ENCODE assay signal across 8 mouse cellular contexts in genomic region chr19:53051288-53051985, GRCm38 (mm10). TPM values are rescaled to one million over a fixed set of nuclear protein-coding genes. Genes with fewer than 3 reads are reported as not detected.
DNase-seq lines count a peak whose midpoint lies in the region; ATAC-seq and TF ChIP-seq lines count a peak whose summit lies in the region.

No protein-coding gene starts in this region.

- H3K9ac ChIP-seq in heart, embryonic 12.5 days, result no peak overlapping the region
- no peak overlapping the region for H3K9ac ChIP-seq in embryonic facial prominence, embryonic 12.5 days
- H3K9ac ChIP-seq in limb, embryonic 13.5 days, result 0 out of 2 replicates have a peak overlapping the region, but pooled peaks have one; percentile 1
- H3K9ac ChIP-seq in heart, adult 2 months (ENCODE audit: low read depth, low read length), result no peak overlapping the region

- H3K9me3 ChIP-seq in heart, embryonic 12.5 days (replicated peaks), result peaks cover 6% of the 10 kb centered on the region
- H3K9me3 ChIP-seq in G1E (replicated peaks), result no peaks in the 10 kb centered on the region
- no peaks in the 10 kb centered on the region for H3K9me3 ChIP-seq in embryonic facial prominence, embryonic 12.5 days
- H3K9me3 ChIP-seq in limb, embryonic 13.5 days, result 0 out of 2 replicates have a peak, but pooled peaks cover 6% of the 10 kb centered on the region

- no peak for TF ChIP-seq CTCF in G1E (IDR thresholded peaks at IDR 0.05; ENCODE audit: low read depth, low read length)
- TF ChIP-seq CTCF in heart, adult 2 months (IDR thresholded peaks at IDR 0.05), result no peak

- 86% methylated on average over 18 of the region's 18 CpGs for WGBS in heart, embryonic 12.5 days
- 74% methylated on average over 18 of the region's 18 CpGs for WGBS in embryonic facial prominence, embryonic 12.5 days
- WGBS in limb, embryonic 13.5 days, result 50% methylated on average over 18 of the region's 18 CpGs
- 88% methylated on average over 18 of the region's 18 CpGs for WGBS in heart, adult 2 months

- no peaks in the 10 kb centered on the region for H3K36me3 ChIP-seq in heart, embryonic 12.5 days
- H3K36me3 ChIP-seq in G1E (replicated peaks), result no peaks in the 10 kb centered on the region
- H3K36me3 ChIP-seq in embryonic facial prominence, embryonic 12.5 days, result no peaks in the 10 kb centered on the region
- H3K36me3 ChIP-seq in limb, embryonic 13.5 days, result no peaks in the 10 kb centered on the region
- no peaks in the 10 kb centered on the region for H3K36me3 ChIP-seq in heart, adult 2 months (ENCODE audit: control insufficient read depth, insufficient read depth, low read length)

- peak; percentile 39; the same call in 1 of the 2 replicates for ATAC-seq in heart, embryonic 12.5 days (ENCODE audit: insufficient number of reproducible peaks, low FRiP score)
- no peak for ATAC-seq in G1E (ENCODE audit: extremely low read depth, insufficient number of reproducible peaks, low FRiP score, poor library complexity, severe bottlenecking)
- ATAC-seq in embryonic facial prominence, embryonic 12.5 days (ENCODE audit: insufficient number of reproducible peaks, insufficient read depth, low FRiP score, low TSS enrichment), result no peak
- no peak for ATAC-seq in limb, embryonic 13.5 days (ENCODE audit: low FRiP score, low read depth)

- no peak for TF ChIP-seq EP300 in heart, adult 2 months (IDR thresholded peaks at IDR 0.05; ENCODE audit: insufficient read depth, low read depth, low read length)

- intact Hi-C loops in heart, postnatal 14 days (cut with DNase I), result loop anchor here (5.0 kb wide), 1 partner anchor 56 kb away; no protein-coding TSS in a partner anchor
- intact Hi-C loops in heart, adult 2 months (cut with DNase I), result no loop called here

- H3K4me1 ChIP-seq in heart, embryonic 12.5 days (replicated peaks), result peaks cover 8% of the 10 kb centered on the region; the same call in 1 of the 2 replicates
- peaks cover 30% of the 10 kb centered on the region for H3K4me1 ChIP-seq in G1E (ENCODE audit: insufficient read depth, low read depth, low read length)
- peaks cover 3% of the 10 kb centered on the region; the same call in 1 of the 2 replicates for H3K4me1 ChIP-seq in embryonic facial prominence, embryonic 12.5 days
- peaks cover 22% of the 10 kb centered on the region for H3K4me1 ChIP-seq in limb, embryonic 13.5 days
- H3K4me1 ChIP-seq in heart, adult 2 months (ENCODE audit: control insufficient read depth, insufficient read depth, low read length), result no peaks in the 10 kb centered on the region

- H3K4me3 ChIP-seq in heart, embryonic 12.5 days, result no peak overlapping the region
- H3K4me3 ChIP-seq in G1E (ENCODE audit: low read depth, low read length), result 0 out of 2 replicates have a peak overlapping the region, but pooled peaks have one; percentile 19
- no peak overlapping the region for H3K4me3 ChIP-seq in embryonic facial prominence, embryonic 12.5 days
- H3K4me3 ChIP-seq in limb, embryonic 13.5 days, result no peak overlapping the region
- no peak overlapping the region for H3K4me3 ChIP-seq in heart, adult 2 months

- no peaks in the 10 kb centered on the region for H3K79me2 ChIP-seq in heart, adult 2 months (replicated peaks; ENCODE audit: control insufficient read depth, insufficient read depth, low read length)

- H3K4me2 ChIP-seq in heart, embryonic 12.5 days, result no peak overlapping the region
- H3K4me2 ChIP-seq in embryonic facial prominence, embryonic 12.5 days (replicated peaks), result no peak overlapping the region
- no peak overlapping the region for H3K4me2 ChIP-seq in limb, embryonic 13.5 days (replicated peaks)

- DNase-seq in heart, postnatal 14 days, result no peak
- no peak for DNase-seq in G1E (ENCODE audit: low spot score)
- DNase-seq in layer of hippocampus, postnatal 36 days, result no peak
- DNase-seq in thymus, postnatal 36 days, result no peak
- no peak for DNase-seq in heart, adult 2 months

- no peak for TF ChIP-seq POLR2A in heart, adult 2 months (IDR thresholded peaks at IDR 0.05; ENCODE audit: insufficient read depth, low read depth, low read length)

- H3K27ac ChIP-seq in heart, embryonic 12.5 days (ENCODE audit: poor library complexity, severe bottlenecking), result no peak overlapping the region
- H3K27ac ChIP-seq in embryonic facial prominence, embryonic 12.5 days, result peak overlapping the region; percentile 12; the same call in 1 of the 2 replicates
- no peak overlapping the region for H3K27ac ChIP-seq in limb, embryonic 13.5 days
- H3K27ac ChIP-seq in heart, adult 2 months, result no peak overlapping the region

- no peaks in the 10 kb centered on the region for H3K27me3 ChIP-seq in heart, embryonic 12.5 days (replicated peaks)
- no peaks in the 10 kb centered on the region for H3K27me3 ChIP-seq in G1E (ENCODE audit: insufficient read depth, low read length)
- no peaks in the 10 kb centered on the region for H3K27me3 ChIP-seq in embryonic facial prominence, embryonic 12.5 days
- H3K27me3 ChIP-seq in limb, embryonic 13.5 days, result no peaks in the 10 kb centered on the region
- H3K27me3 ChIP-seq in heart, adult 2 months (ENCODE audit: control insufficient read depth, insufficient read depth, low read length), result no peaks in the 10 kb centered on the region

RNA-seq across cellular contexts. Expression of gene Xpnpep1, which starts 11.4 kb away (rescaled TPM):
- 191 TPM in 2 replicates for polyA plus RNA-seq in heart, embryonic 12.5 days (2016; fragmentation: Nextera tagmentation; extraction: Ambion mirVana)
- 100 to 1,000 TPM in 1 of 2 experiments, 10 to 100 TPM in 1; 93.8 to 105 TPM for total RNA-seq in heart, postnatal 14 days (2021)
- 177 and 180 TPM in 2 replicates for total RNA-seq in G1E (2014; fragmentation: Nextera tagmentation)
- total RNA-seq in G1E (2017), result 308 and 385 TPM in 2 replicates
- 135 and 219 TPM in 2 replicates for polyA plus RNA-seq in G1E (2012)
- 163 and 167 TPM in 2 replicates for polyA plus RNA-seq in embryonic facial prominence, embryonic 12.5 days (2016; fragmentation: Nextera tagmentation; extraction: Ambion mirVana)
- 153 and 163 TPM in 2 replicates for polyA plus RNA-seq in limb, embryonic 13.5 days (2015; fragmentation: Nextera tagmentation; extraction: Ambion mirVana)
- 10 to 100 TPM; 87.6 to 88.9 TPM for total RNA-seq in layer of hippocampus, postnatal 36 days (2021)
- 10 to 100 TPM; 59.8 to 70.1 TPM for total RNA-seq in heart, adult 2 months (2021)
- 49.8 and 71.9 TPM in 2 replicates for polyA plus RNA-seq in heart, adult 2 months (2012; rRNA removed)
